Mouse (Mus musculus) cerebellum, adult 2 months (tissue): ENCODE measurements around the gene Fam92b. TPM values are rescaled to one million over a fixed set of nuclear protein-coding genes. Genes with fewer than 3 reads are reported as not detected.

ENCODE experiments used
- DNase-seq, 2 experiments: peaks; one replicate each; pipeline ENCODE4 v3.0.0; 2021
- H3K27ac ChIP-seq: fragments of 200-500 bp; 2 replicates; pipeline ENCODE4 v1.5.1; 2012; ENCODE audit warnings: low read length, control low read depth, inconsistent platforms; ENCODE audit not compliant: insufficient read depth
- H3K27me3 ChIP-seq: fragments of 200-500 bp; 2 replicates; pipeline ENCODE4 v1.6.1; 2012; ENCODE audit warnings: inconsistent platforms, mild to moderate bottlenecking, low read length, moderate library complexity; ENCODE audit not compliant: control insufficient read depth, insufficient read depth
- H3K4me1 ChIP-seq: fragments of 200-500 bp; 2 replicates; pipeline ENCODE4 v1.6.1; 2011; ENCODE audit warnings: low read length; ENCODE audit not compliant: control insufficient read depth, insufficient read depth
- H3K4me3 ChIP-seq: fragments of 200-500 bp; replicated peaks from 2 replicates; pipeline ENCODE3; 2011; ENCODE audit warnings: mild to moderate bottlenecking, low read depth, low read length, control low read depth; ENCODE audit not compliant: insufficient read depth
- CTCF ChIP-seq: fragments of 200-500 bp; IDR thresholded peaks from 2 replicates; pipeline ENCODE4 v1.5.1; 2011; ENCODE audit warnings: low read depth, mild to moderate bottlenecking, control low read depth, low read length, moderate library complexity, borderline replicate concordance; ENCODE audit not compliant: insufficient read depth
- POLR2A ChIP-seq: fragments of 200-500 bp; IDR thresholded peaks from 2 replicates; pipeline ENCODE4 v1.6.1; 2011; ENCODE audit warnings: low read length, control low read depth, borderline replicate concordance; ENCODE audit not compliant: insufficient read depth
- WGBS: fragments of 180-500 bp; shearing (Covaris S2); methylation state at CpG from one replicate; pipeline ENCODE4 v1.1.7; 2018; 5-methylcytosine and 5-hydroxymethylcytosine counted together
- polyA plus RNA-seq: library from polyadenylated mRNA; depleted of rRNA; stranded (reverse); fragments of >200 nt; gene quantifications from 2 replicates; pipeline ENCODE4 v1.2.3, GENCODE M21; 2012

Gene Fam92b
- polyA plus RNA-seq, 1 experiment: 1.8 TPM

GRCm38 (mm10) chr8:120176605-120177004 is 661 bp downstream of the Fam92b start:
- H3K27me3 ChIP-seq: no peaks in the 10 kb centered on the region
- H3K4me1 ChIP-seq: peaks cover 18% of the 10 kb centered on the region
- no peak for TF ChIP-seq CTCF
- 75% methylated on average over 4 of the region's 4 CpGs for WGBS
- H3K27ac ChIP-seq: no peak overlapping the region
- DNase-seq: no peak
- no peak overlapping the region for H3K4me3 ChIP-seq

GRCm38 (mm10) chr8:120174606-120175005 is 2.7 kb downstream of the Fam92b start:
- Histone ChIP-seq H3K4me1 (peaks cover 18% of the 10 kb centered on the region), H3K27me3 (no peaks in the 10 kb centered on the region), H3K4me3 (no peak overlapping the region), H3K27ac (no peak overlapping the region)
- 23% methylated on average over 18 of the region's 18 CpGs for WGBS
- TF ChIP-seq CTCF: no peak
- TF ChIP-seq POLR2A: no peak
- DNase-seq: no peak

GRCm38 (mm10) chr8:120173195-120173594 is 4.1 kb downstream of the Fam92b start:
- Histone ChIP-seq H3K4me1 (peaks cover 22% of the 10 kb centered on the region), H3K27me3 (no peaks in the 10 kb centered on the region), H3K4me3 (no peak overlapping the region), H3K27ac (no peak overlapping the region)
- no peak for DNase-seq
- 100% methylated on average over 1 of the region's 1 CpGs for WGBS
- no peak for TF ChIP-seq CTCF
- TF ChIP-seq POLR2A: no peak

- H3K4me3 ChIP-seq: no peak overlapping the region
- TF ChIP-seq CTCF (no peak), POLR2A (no peak)
- 67% methylated on average over 8 of the region's 8 CpGs for WGBS
- DNase-seq: no peak
- no peak overlapping the region for H3K27ac ChIP-seq
- peaks cover 24% of the 10 kb centered on the region for H3K4me1 ChIP-seq
- no peaks in the 10 kb centered on the region for H3K27me3 ChIP-seq
Measured at GRCm38 (mm10) chr8:120169119-120169518, 8.1 kb downstream of the Fam92b start.

- WGBS: 20% methylated on average over 5 of the region's 5 CpGs
- no peaks in the 10 kb centered on the region for H3K27me3 ChIP-seq
- H3K4me1 ChIP-seq: peaks cover 23% of the 10 kb centered on the region
- no peak overlapping the region for H3K27ac ChIP-seq
- TF ChIP-seq POLR2A: no peak
- no peak for TF ChIP-seq CTCF
- no peak overlapping the region for H3K4me3 ChIP-seq
- DNase-seq: peak in 1 of 2 experiments; percentile 49
Measured at GRCm38 (mm10) chr8:120167821-120168220, 9.4 kb downstream of the Fam92b start.

- Histone ChIP-seq H3K4me1 (peaks cover 30% of the 10 kb centered on the region), H3K27me3 (no peaks in the 10 kb centered on the region), H3K4me3 (no peak overlapping the region), H3K27ac (no peak overlapping the region)
- peak; percentile 76 to 81 for DNase-seq
- TF ChIP-seq POLR2A: no peak
- no peak for TF ChIP-seq CTCF
- 8% methylated on average over 8 of the region's 8 CpGs for WGBS
Measured at GRCm38 (mm10) chr8:120167136-120167535, 10.1 kb downstream of the Fam92b start.

GRCm38 (mm10) chr8:120164026-120164425 is 13.2 kb downstream of the Fam92b start:
- peaks cover 61% of the 10 kb centered on the region for H3K4me1 ChIP-seq
- no peak overlapping the region for H3K27ac ChIP-seq
- H3K4me3 ChIP-seq: no peak overlapping the region
- no peaks in the 10 kb centered on the region for H3K27me3 ChIP-seq
- WGBS: 91% methylated on average over 5 of the region's 5 CpGs
- TF ChIP-seq CTCF (no peak), POLR2A (no peak)
- DNase-seq: no peak

GRCm38 (mm10) chr8:120163376-120163775 is 13.9 kb downstream of the Fam92b start:
- DNase-seq: no peak
- TF ChIP-seq CTCF (no peak), POLR2A (no peak)
- peaks cover 65% of the 10 kb centered on the region for H3K4me1 ChIP-seq

GRCm38 (mm10) chr8:120162404-120162752 is 14.9 kb downstream of the Fam92b start:
- 80% methylated on average over 5 of the region's 5 CpGs for WGBS
- no peak for TF ChIP-seq POLR2A
- TF ChIP-seq CTCF: no peak
- Histone ChIP-seq H3K27ac (no peak overlapping the region), H3K4me1 (peaks cover 56% of the 10 kb centered on the region), H3K4me3 (no peak overlapping the region), H3K27me3 (no peaks in the 10 kb centered on the region)
- DNase-seq: no peak

More at GRCm38 (mm10) chr8:120163376-120163775, 13.9 kb downstream of the Fam92b start:
- 90% methylated on average over 8 of the region's 8 CpGs for WGBS
- no peak overlapping the region for H3K27ac ChIP-seq
- no peak overlapping the region for H3K4me3 ChIP-seq
- no peaks in the 10 kb centered on the region for H3K27me3 ChIP-seq
